Mouse (Mus musculus) cerebellum, adult 2 months (tissue): Measurements from ENCODE around the gene Rbbp4. TPM values are rescaled to one million over a fixed set of nuclear protein-coding genes. Genes with fewer than 3 reads are reported as not detected.

Experiments used
- DNase-seq, 2 experiments: peaks; one replicate each; pipeline ENCODE4 v3.0.0; 2021
- H3K27ac ChIP-seq: fragments of 200-500 bp; 2 replicates; pipeline ENCODE4 v1.5.1; 2012; ENCODE audit warnings: low read length, control low read depth, inconsistent platforms; ENCODE audit not compliant: insufficient read depth
- H3K27me3 ChIP-seq: fragments of 200-500 bp; 2 replicates; pipeline ENCODE4 v1.6.1; 2012; ENCODE audit warnings: inconsistent platforms, mild to moderate bottlenecking, low read length, moderate library complexity; ENCODE audit not compliant: control insufficient read depth, insufficient read depth
- H3K4me1 ChIP-seq: fragments of 200-500 bp; 2 replicates; pipeline ENCODE4 v1.6.1; 2011; ENCODE audit warnings: low read length; ENCODE audit not compliant: control insufficient read depth, insufficient read depth
- H3K4me3 ChIP-seq: fragments of 200-500 bp; replicated peaks from 2 replicates; pipeline ENCODE3; 2011; ENCODE audit warnings: mild to moderate bottlenecking, low read depth, low read length, control low read depth; ENCODE audit not compliant: insufficient read depth
- CTCF ChIP-seq: fragments of 200-500 bp; IDR thresholded peaks from 2 replicates; pipeline ENCODE4 v1.5.1; 2011; ENCODE audit warnings: low read depth, mild to moderate bottlenecking, control low read depth, low read length, moderate library complexity, borderline replicate concordance; ENCODE audit not compliant: insufficient read depth
- POLR2A ChIP-seq: fragments of 200-500 bp; IDR thresholded peaks from 2 replicates; pipeline ENCODE4 v1.6.1; 2011; ENCODE audit warnings: low read length, control low read depth, borderline replicate concordance; ENCODE audit not compliant: insufficient read depth
- WGBS: fragments of 180-500 bp; shearing (Covaris S2); methylation state at CpG from one replicate; pipeline ENCODE4 v1.1.7; 2018; 5-methylcytosine and 5-hydroxymethylcytosine counted together
- polyA plus RNA-seq: library from polyadenylated mRNA; depleted of rRNA; stranded (reverse); fragments of >200 nt; gene quantifications from 2 replicates; pipeline ENCODE4 v1.2.3, GENCODE M21; 2012

Rbbp4 gene
- polyA plus RNA-seq, 1 experiment: 70.9 TPM

DNA sequence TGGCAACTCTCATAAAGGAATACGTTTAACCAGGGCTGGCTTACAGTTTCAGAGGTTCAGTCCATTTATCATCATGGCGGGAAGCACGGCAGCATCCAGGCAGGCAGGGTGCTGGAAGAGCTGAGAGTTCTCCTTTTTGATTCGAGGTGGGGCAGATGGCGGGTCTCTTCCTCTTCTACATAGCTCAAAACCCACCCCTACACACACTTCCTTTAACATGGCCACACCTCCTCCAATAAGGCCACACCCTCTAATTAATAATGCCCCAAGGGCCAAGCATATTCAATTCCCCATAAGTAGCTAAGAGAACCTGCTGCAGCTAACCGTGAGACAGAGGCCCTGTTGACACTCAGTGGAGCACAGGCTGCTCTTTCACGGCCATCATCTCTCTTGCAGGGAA is 42.3 kb downstream of the Rbbp4 start:
- Histone ChIP-seq H3K4me1 (peaks cover 3% of the 10 kb centered on the region; the same call in 1 of the 2 replicates), H3K4me3 (no peak overlapping the region), H3K27ac (no peak overlapping the region), H3K27me3 (no peaks in the 10 kb centered on the region)
- no peak for DNase-seq
- WGBS: 85% methylated on average over 7 of the region's 7 CpGs
- no peak for TF ChIP-seq CTCF
- TF ChIP-seq POLR2A: no peak

- Histone ChIP-seq H3K27me3 (no peaks in the 10 kb centered on the region), H3K27ac (no peak overlapping the region), H3K4me3 (no peak overlapping the region), H3K4me1 (peaks cover 10% of the 10 kb centered on the region)
- no peak for DNase-seq
- no peak for TF ChIP-seq POLR2A
- TF ChIP-seq CTCF: no peak
- WGBS: 93% methylated on average over 8 of the region's 8 CpGs
These were observed 45.5 kb downstream of the Rbbp4 start for GRCm38 (mm10) chr4:129289671-129290070.

DNA sequence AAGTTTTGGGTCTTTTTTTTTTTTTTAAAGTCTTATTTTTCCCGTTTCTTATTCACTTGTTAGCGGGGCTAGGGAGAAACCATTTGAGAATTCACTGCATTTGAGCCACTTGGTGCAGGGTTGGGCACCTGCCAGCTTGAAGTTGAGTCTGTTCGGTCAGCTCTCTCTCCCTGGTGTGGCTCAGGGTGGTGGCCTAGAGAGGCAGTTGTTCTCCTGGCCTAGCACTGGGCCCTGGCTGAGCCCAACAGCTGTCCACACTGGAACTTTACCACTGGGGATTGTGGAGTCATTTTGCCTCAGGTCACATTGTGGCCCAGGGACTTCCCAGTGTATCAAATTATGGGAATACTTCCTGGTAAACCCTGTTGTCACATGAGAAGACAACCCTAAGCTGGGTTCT is 47.1 kb downstream of the Rbbp4 start:
- Histone ChIP-seq H3K4me1 (peaks cover 10% of the 10 kb centered on the region), H3K4me3 (no peak overlapping the region), H3K27me3 (no peaks in the 10 kb centered on the region), H3K27ac (no peak overlapping the region)
- no peak for DNase-seq
- 55% methylated on average over 3 of the region's 3 CpGs for WGBS
- TF ChIP-seq CTCF: no peak
- TF ChIP-seq POLR2A: no peak

- Histone ChIP-seq H3K4me1 (peaks cover 12% of the 10 kb centered on the region), H3K4me3 (peak within 1 kb of the TSS; percentile 32), H3K27me3 (no peaks in the 10 kb centered on the region), H3K27ac (no peak within 1 kb of the TSS)
- WGBS: 1% methylated on average over 50 of the region's 53 CpGs
- peak in 1 of 2 experiments; percentile 26 for DNase-seq
- TF ChIP-seq CTCF: no peak
These were observed 47.6 kb downstream of the Rbbp4 start, which contains the start of gene Sync for GRCm38 (mm10) chr4:129287472-129287981. Gene Sync (plus strand): TSS chr4:129287617.

- 3% methylated on average over 28 of the region's 28 CpGs for WGBS
- Histone ChIP-seq H3K4me3 (peak overlapping the region; percentile 32), H3K27ac (no peak overlapping the region), H3K27me3 (no peaks in the 10 kb centered on the region), H3K4me1 (peaks cover 12% of the 10 kb centered on the region)
- no peak for DNase-seq
- no peak for TF ChIP-seq POLR2A
- TF ChIP-seq CTCF: no peak
These were observed 48.3 kb downstream of the Rbbp4 start for GRCm38 (mm10) chr4:129286683-129287471.

DNA sequence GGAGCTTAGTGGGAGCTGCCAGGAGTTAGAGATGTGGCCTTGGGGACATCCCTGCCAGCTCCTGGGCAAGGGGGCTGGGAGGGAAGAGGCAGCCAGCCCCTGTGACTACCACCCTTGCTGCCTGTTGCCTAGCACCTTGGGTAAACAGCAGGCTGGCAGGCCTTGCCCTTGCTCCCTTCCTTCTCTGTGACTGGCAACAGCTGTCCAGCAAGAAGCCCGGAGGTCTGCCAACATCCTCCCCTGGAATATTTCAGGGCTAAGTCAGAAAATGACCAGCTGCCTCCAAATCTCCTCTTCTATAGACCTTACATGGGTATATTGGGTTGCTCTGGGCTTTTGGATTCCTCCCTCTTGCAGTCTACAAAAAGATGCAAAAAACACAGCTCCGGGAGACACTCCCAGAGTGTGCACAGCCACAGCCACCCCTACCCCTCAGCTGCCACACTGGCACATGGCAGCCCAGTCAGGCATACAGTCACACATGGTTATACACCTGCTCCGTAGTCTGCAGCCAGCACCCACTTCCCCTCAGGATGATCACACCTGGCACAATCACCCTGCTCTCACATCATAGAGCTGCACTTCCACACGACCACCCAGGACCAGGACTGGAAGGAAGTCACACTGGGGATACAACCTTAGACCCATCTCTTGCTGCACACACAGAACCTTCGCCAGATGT is 49.0 kb downstream of the Rbbp4 start:
- H3K27ac ChIP-seq: no peak overlapping the region
- H3K4me3 ChIP-seq: no peak overlapping the region
- 33% methylated on average over 5 of the region's 5 CpGs for WGBS
- peaks cover 12% of the 10 kb centered on the region for H3K4me1 ChIP-seq
- no peak for DNase-seq
- TF ChIP-seq CTCF: no peak
- TF ChIP-seq POLR2A: no peak
- H3K27me3 ChIP-seq: no peaks in the 10 kb centered on the region

GRCm38 (mm10) chr4:129284685-129285084 is 50.5 kb downstream of the Rbbp4 start:
- 89% methylated on average over 2 of the region's 2 CpGs for WGBS
- TF ChIP-seq CTCF (no peak), POLR2A (no peak)
- no peak overlapping the region for H3K27ac ChIP-seq

More at GRCm38 (mm10) chr4:129284685-129285084, 50.5 kb downstream of the Rbbp4 start:
- Histone ChIP-seq H3K27me3 (no peaks in the 10 kb centered on the region), H3K4me1 (peaks cover 12% of the 10 kb centered on the region), H3K4me3 (no peak overlapping the region)
- no peak for DNase-seq
